Mouse (Mus musculus) v-Abl transformed pro-B cells (cell line): ENCODE measurements around the gene Phf20.

Source experiments
- in situ Hi-C, 2 experiments: fragments of 400-800 bp; cut with MboI; formaldehyde crosslinking; loops; one replicate each; pipeline ENCODE4 v1.15.1; 2025; ENCODE audit not compliant: unreplicated experiment in 2 of 2

Phf20 gene

GRCm38 (mm10) chr2:156257922-156258761 lies 61.9 kb downstream of the Phf20 start:
- in situ Hi-C loops, result loop anchor here (10.0 to 25.0 kb wide), 3 partner anchors 93 to 421 kb away; partner anchors contain the start of genes Cep250 (in 1 of the 2), Eif6 (in 1 of the 2) and Fam83c (in 1 of the 2)

GRCm38 (mm10) chr2:156260968-156261367 lies 64.7 kb downstream of the Phf20 start:
- in situ Hi-C loops, result loop anchor here (5.0 to 25.0 kb wide), 3 partner anchors 96 to 424 kb away; partner anchors contain the start of genes Eif6 (in 1 of the 2) and Fam83c (in 1 of the 2)

GRCm38 (mm10) chr2:156263204-156263893 lies 67.1 kb downstream of the Phf20 start:
- in situ Hi-C loops, result loop anchor here (5.0 to 25.0 kb wide), 3 partner anchors 99 to 426 kb away; partner anchors contain the start of genes Eif6 (in 1 of the 2) and Fam83c (in 1 of the 2)

GRCm38 (mm10) chr2:156267636-156268035 lies 71.4 kb downstream of the Phf20 start:
- in situ Hi-C loops, result loop anchor here in 1 of 2 experiments (10.0 to 25.0 kb wide), 2 partner anchors 103 to 430 kb away; partner anchors contain the start of genes Eif6 and Fam83c

GRCm38 (mm10) chr2:156272553-156272952 lies 76.3 kb downstream of the Phf20 start:
- in situ Hi-C loops, result loop anchor here in 1 of 2 experiments (25.0 kb wide), 1 partner anchor 435 kb away; the partner anchor contains the start of genes Eif6 and Fam83c

GRCm38 (mm10) chr2:156278226-156279017 lies 82.2 kb downstream of the Phf20 start:
- in situ Hi-C loops, result no loop called here

GRCm38 (mm10) chr2:156281227-156281626 lies 85.0 kb downstream of the Phf20 start:
- in situ Hi-C loops, result loop anchor here (10.0 kb wide), 3 partner anchors 326 to 436 kb away; partner anchors contain the start of genes Cep250 (in 1 of the 2), Gdf5 (in 1 of the 2) and Gm15557 (in 1 of the 2)

- in situ Hi-C loops, result loop anchor here (10.0 kb wide), 3 partner anchors 330 to 440 kb away; partner anchors contain the start of genes Cep250 (in 1 of the 2), Gdf5 (in 1 of the 2) and Gm15557 (in 1 of the 2)
These were observed 88.9 kb downstream of the Phf20 start for GRCm38 (mm10) chr2:156285161-156285560.

GRCm38 (mm10) chr2:156286733-156287132 lies 90.5 kb downstream of the Phf20 start:
- in situ Hi-C loops, result loop anchor here (10.0 kb wide), 3 partner anchors 332 to 442 kb away; partner anchors contain the start of genes Cep250 (in 1 of the 2), Gdf5 (in 1 of the 2) and Gm15557 (in 1 of the 2)

GRCm38 (mm10) chr2:156288222-156288621 lies 92.0 kb downstream of the Phf20 start:
- in situ Hi-C loops, result loop anchor here (10.0 kb wide), 3 partner anchors 333 to 443 kb away; partner anchors contain the start of genes Cep250 (in 1 of the 2), Gdf5 (in 1 of the 2) and Gm15557 (in 1 of the 2)

- in situ Hi-C loops, result loop anchor here (10.0 kb wide), 3 partner anchors 335 to 445 kb away; partner anchors contain the start of genes Cep250 (in 1 of the 2), Gdf5 (in 1 of the 2) and Gm15557 (in 1 of the 2)
These were observed 93.4 kb downstream of the Phf20 start for GRCm38 (mm10) chr2:156289552-156290160.

GRCm38 (mm10) chr2:156291998-156292397 lies 95.7 kb downstream of the Phf20 start:
- in situ Hi-C loops, result no loop called here

- in situ Hi-C loops, result loop anchor here in 1 of 2 experiments (5.0 kb wide), 1 partner anchor 212 kb away; no protein-coding TSS in a partner anchor
These were observed 99.4 kb downstream of the Phf20 start for GRCm38 (mm10) chr2:156295601-156296063.

GRCm38 (mm10) chr2:156296190-156296589 lies 99.9 kb downstream of the Phf20 start:
- in situ Hi-C loops, result loop anchor here in 1 of 2 experiments (5.0 kb wide), 1 partner anchor 211 kb away; no protein-coding TSS in a partner anchor

GRCm38 (mm10) chr2:156297653-156298052 lies 101.4 kb downstream of the Phf20 start:
- in situ Hi-C loops, result loop anchor here in 1 of 2 experiments (5.0 kb wide), 1 partner anchor 210 kb away; no protein-coding TSS in a partner anchor

- in situ Hi-C loops, result loop anchor here in 1 of 2 experiments (5.0 kb wide), 1 partner anchor 209 kb away; no protein-coding TSS in a partner anchor
These were observed 102.2 kb downstream of the Phf20 start for GRCm38 (mm10) chr2:156298458-156298857.

- in situ Hi-C loops, result loop anchor here in 1 of 2 experiments (5.0 kb wide), 1 partner anchor 200 kb away; no protein-coding TSS in a partner anchor
These were observed 105.8 kb downstream of the Phf20 start for GRCm38 (mm10) chr2:156302063-156302462.

- in situ Hi-C loops, result loop anchor here in 1 of 2 experiments (5.0 kb wide), 1 partner anchor 198 kb away; no protein-coding TSS in a partner anchor
These were observed 108.1 kb downstream of the Phf20 start for GRCm38 (mm10) chr2:156304351-156304750.
